Mouse (Mus musculus) embryonic facial prominence, embryonic 15.5 days (tissue): ENCODE measurements around the gene Cd47. TPM values are rescaled to one million over a fixed set of nuclear protein-coding genes. Genes with fewer than 3 reads are reported as not detected.
A peak's percentile ranks its signal among the peaks of the same experiment; 100 is the strongest.

Experiments
- ATAC-seq: fragments of 200-750 bp; cut with Nextera tagmentation; 2 replicates; pipeline ENCODE4 v1.8.0; 2017; ENCODE audit warnings: low read depth, moderate TSS enrichment; ENCODE audit not compliant: insufficient number of reproducible peaks, low FRiP score, low TSS enrichment
- H3K27ac ChIP-seq: fragments of 300-500 bp; sonication (generic); replicated peaks from 2 replicates; pipeline ENCODE4 v1.5.1; 2015; ENCODE audit warnings: mild to moderate bottlenecking, inconsistent platforms
- H3K27me3 ChIP-seq: fragments of 300-500 bp; sonication (generic); 2 replicates; pipeline ENCODE4 v1.6.1; 2015; ENCODE audit warnings: inconsistent platforms
- H3K36me3 ChIP-seq: fragments of 300-500 bp; sonication (generic); 2 replicates; pipeline ENCODE4 v1.6.1; 2015; ENCODE audit warnings: mild to moderate bottlenecking, inconsistent platforms
- H3K4me1 ChIP-seq: fragments of 300-500 bp; sonication (generic); 2 replicates; pipeline ENCODE4 v1.6.1; 2015; ENCODE audit warnings: inconsistent platforms
- H3K4me2 ChIP-seq: fragments of 300-500 bp; sonication (generic); replicated peaks from 2 replicates; pipeline ENCODE4 v1.6.1; 2015; ENCODE audit warnings: mild to moderate bottlenecking, inconsistent platforms
- H3K4me3 ChIP-seq: fragments of 300-500 bp; sonication (generic); replicated peaks from 2 replicates; pipeline ENCODE4 v1.5.1; 2015; ENCODE audit warnings: mild to moderate bottlenecking, inconsistent platforms
- H3K9ac ChIP-seq: fragments of 300-500 bp; sonication (generic); 2 replicates; pipeline ENCODE4 v1.6.1; 2015; ENCODE audit warnings: inconsistent platforms
- H3K9me3 ChIP-seq: fragments of 300-500 bp; sonication (generic); replicated peaks from 2 replicates; pipeline ENCODE4 v1.6.1; 2016; ENCODE audit warnings: inconsistent platforms
- WGBS: fragments of 180-500 bp; shearing (Covaris S2); methylation state at CpG from one replicate; pipeline ENCODE4 v1.1.7; 2015; 5-methylcytosine and 5-hydroxymethylcytosine counted together
- polyA plus RNA-seq: library from polyadenylated mRNA; unstranded; fragments of >200 nt; fragmentation: Nextera tagmentation; extraction: Ambion mirVana; gene quantifications from 2 replicates; pipeline ENCODE4 v1.2.1, GENCODE M21; 2015

Cd47 gene
- polyA plus RNA-seq, 1 experiment from 2014 or later = 109 TPM

DNA sequence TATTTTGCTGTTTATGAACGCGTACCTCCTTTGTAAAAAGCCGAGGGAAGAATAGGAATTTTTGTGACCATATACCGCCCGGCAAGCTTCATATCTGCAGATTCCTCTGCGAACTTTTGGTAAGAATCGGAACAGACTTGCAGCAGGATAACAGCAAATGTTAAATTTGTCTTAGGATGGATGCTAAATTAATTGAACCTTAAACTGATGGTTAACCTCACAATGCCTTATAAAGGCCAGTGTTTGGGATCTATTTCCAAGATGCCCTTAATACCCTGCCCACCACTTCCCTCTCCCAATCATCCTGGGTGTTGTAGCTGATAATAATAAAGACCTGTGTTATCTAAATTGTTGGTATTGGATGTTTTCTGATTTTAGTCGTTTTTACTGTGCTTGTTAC lies 56.3 kb downstream of the Cd47 start:
- 19% methylated on average over 8 of the region's 8 CpGs for WGBS
- H3K9me3 ChIP-seq = no peaks in the 10 kb centered on the region
- ATAC-seq = no peak
- H3K27me3 ChIP-seq = no peaks in the 10 kb centered on the region
- H3K9ac ChIP-seq = peak overlapping the region; percentile 87; the same call in 1 of the 2 replicates
- peak overlapping the region; percentile 87 for H3K4me3 ChIP-seq
- peaks cover 22% of the 10 kb centered on the region for H3K4me1 ChIP-seq
- 0 out of 2 replicates have a peak, but pooled peaks cover 2% of the 10 kb centered on the region for H3K36me3 ChIP-seq
- H3K4me2 ChIP-seq = peak overlapping the region; percentile 71
- H3K27ac ChIP-seq = no peak overlapping the region

DNA sequence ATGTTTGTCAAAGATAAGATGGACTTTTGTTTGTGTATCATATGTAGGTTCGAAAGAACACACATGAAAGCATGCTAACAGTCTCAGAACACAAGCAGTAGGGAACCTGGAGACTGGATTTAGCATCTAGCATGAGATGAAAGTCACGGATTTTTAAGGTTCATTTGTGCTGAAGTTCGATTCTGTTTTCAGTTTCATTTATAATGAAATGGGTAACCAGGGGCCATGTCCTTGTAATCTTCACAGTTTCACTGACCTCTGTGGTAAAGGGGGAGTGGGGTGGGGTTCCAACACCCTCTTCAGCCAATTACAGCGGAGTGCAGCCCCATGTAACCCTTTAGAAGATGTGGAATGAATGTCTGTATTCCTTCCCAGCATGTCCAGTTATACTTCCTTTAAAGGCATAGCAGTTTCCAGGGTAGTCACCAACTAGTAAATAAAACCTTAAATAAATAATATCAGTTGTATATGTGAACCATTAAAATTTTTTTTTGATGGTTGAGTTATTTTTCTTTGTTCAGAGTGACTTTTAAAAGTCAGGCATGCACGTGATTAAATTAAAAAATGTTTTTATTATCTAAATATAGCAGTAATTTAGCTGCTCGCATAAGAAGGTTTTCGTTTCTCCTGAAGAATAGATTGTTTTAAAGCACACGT lies 57.3 kb downstream of the Cd47 start:
- H3K27ac ChIP-seq = 0 out of 2 replicates have a peak overlapping the region, but pooled peaks have one; percentile 23

GRCm38 (mm10) chr16:49858161-49858906 lies 58.0 kb downstream of the Cd47 start:
- no peaks in the 10 kb centered on the region for H3K27me3 ChIP-seq
- ATAC-seq = no peak
- H3K9me3 ChIP-seq = no peaks in the 10 kb centered on the region
- 64% methylated on average over 9 of the region's 9 CpGs for WGBS
- peak overlapping the region; percentile 33 for H3K4me2 ChIP-seq
- 0 out of 2 replicates have a peak, but pooled peaks cover 5% of the 10 kb centered on the region for H3K36me3 ChIP-seq
- 0 out of 2 replicates have a peak overlapping the region, but pooled peaks have one; percentile 13 for H3K4me3 ChIP-seq
- peaks cover 22% of the 10 kb centered on the region for H3K4me1 ChIP-seq
- no peak overlapping the region for H3K9ac ChIP-seq
- H3K27ac ChIP-seq = 0 out of 2 replicates have a peak overlapping the region, but pooled peaks have one; percentile 23

More for the DNA sequence above, 57.3 kb downstream of the Cd47 start:
- H3K27me3 ChIP-seq = no peaks in the 10 kb centered on the region
- peaks cover 22% of the 10 kb centered on the region for H3K4me1 ChIP-seq
- H3K9me3 ChIP-seq = no peaks in the 10 kb centered on the region
- WGBS = 52% methylated on average over 8 of the region's 8 CpGs
- 0 out of 2 replicates have a peak, but pooled peaks cover 5% of the 10 kb centered on the region for H3K36me3 ChIP-seq
- peak overlapping the region; percentile 25 for H3K4me3 ChIP-seq
- H3K4me2 ChIP-seq = peak overlapping the region; percentile 39
- H3K9ac ChIP-seq = no peak overlapping the region
- ATAC-seq = no peak

- Histone ChIP-seq H3K27ac (no peak overlapping the region), H3K9me3 (no peaks in the 10 kb centered on the region), H3K9ac (no peak overlapping the region), H3K4me2 (peak overlapping the region; percentile 33), H3K27me3 (no peaks in the 10 kb centered on the region), H3K36me3 (0 out of 2 replicates have a peak, but pooled peaks cover 5% of the 10 kb centered on the region), H3K4me1 (peaks cover 22% of the 10 kb centered on the region), H3K4me3 (0 out of 2 replicates have a peak overlapping the region, but pooled peaks have one; percentile 13)
- WGBS = 84% methylated on average over 4 of the region's 4 CpGs
- no peak for ATAC-seq
Measured at GRCm38 (mm10) chr16:49858907-49859853, 58.8 kb downstream of the Cd47 start.

DNA sequence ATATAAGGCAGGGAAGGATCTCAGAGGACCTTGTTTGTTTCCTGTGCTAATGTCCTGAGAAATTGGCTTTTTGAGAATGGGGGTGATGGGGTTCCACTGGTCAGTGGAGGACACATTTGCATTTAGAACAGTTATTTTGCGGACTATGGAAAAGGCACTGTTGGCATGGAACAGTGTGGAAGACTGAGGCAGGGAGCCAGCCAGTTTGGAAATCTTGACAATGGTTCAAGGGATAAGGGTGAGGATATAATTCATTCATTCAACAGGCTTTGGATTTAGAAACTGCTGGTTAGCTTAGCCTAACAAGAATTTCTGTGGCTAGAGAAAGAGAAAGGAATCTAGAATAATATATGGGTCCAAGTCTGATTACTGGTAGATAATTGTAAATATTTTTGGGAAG lies 61.7 kb downstream of the Cd47 start:
- 0 out of 2 replicates have a peak, but pooled peaks cover 6% of the 10 kb centered on the region for H3K9me3 ChIP-seq
- H3K27ac ChIP-seq = no peak overlapping the region
- no peak for ATAC-seq
- peaks cover 16% of the 10 kb centered on the region for H3K4me1 ChIP-seq
- H3K9ac ChIP-seq = no peak overlapping the region
- 98% methylated on average over 1 of the region's 1 CpGs for WGBS
- H3K4me2 ChIP-seq = no peak overlapping the region
- H3K4me3 ChIP-seq = no peak overlapping the region
- H3K27me3 ChIP-seq = no peaks in the 10 kb centered on the region
- H3K36me3 ChIP-seq = 0 out of 2 replicates have a peak, but pooled peaks cover 5% of the 10 kb centered on the region

GRCm38 (mm10) chr16:49866617-49867016 lies 66.3 kb downstream of the Cd47 start:
- H3K27ac ChIP-seq = no peak overlapping the region
- H3K4me3 ChIP-seq = no peak overlapping the region

GRCm38 (mm10) chr16:49868278-49868677 lies 67.9 kb downstream of the Cd47 start:
- H3K4me1 ChIP-seq = no peaks in the 10 kb centered on the region
- H3K27ac ChIP-seq = no peak overlapping the region
- no peak for ATAC-seq
- no peak overlapping the region for H3K4me2 ChIP-seq
- no peak overlapping the region for H3K4me3 ChIP-seq
- H3K36me3 ChIP-seq = peaks cover 26% of the 10 kb centered on the region
- no peaks in the 10 kb centered on the region for H3K27me3 ChIP-seq
- 85% methylated on average over 1 of the region's 1 CpGs for WGBS
- H3K9ac ChIP-seq = no peak overlapping the region
- H3K9me3 ChIP-seq = 0 out of 2 replicates have a peak, but pooled peaks cover 6% of the 10 kb centered on the region

More at GRCm38 (mm10) chr16:49866617-49867016, 66.3 kb downstream of the Cd47 start:
- no peaks in the 10 kb centered on the region for H3K27me3 ChIP-seq
- no peak overlapping the region for H3K4me2 ChIP-seq
- H3K9ac ChIP-seq = no peak overlapping the region
- no peaks in the 10 kb centered on the region for H3K4me1 ChIP-seq
- 82% methylated on average over 2 of the region's 2 CpGs for WGBS
- ATAC-seq = no peak
- peaks cover 29% of the 10 kb centered on the region for H3K36me3 ChIP-seq
- H3K9me3 ChIP-seq = 0 out of 2 replicates have a peak, but pooled peaks cover 6% of the 10 kb centered on the region

DNA sequence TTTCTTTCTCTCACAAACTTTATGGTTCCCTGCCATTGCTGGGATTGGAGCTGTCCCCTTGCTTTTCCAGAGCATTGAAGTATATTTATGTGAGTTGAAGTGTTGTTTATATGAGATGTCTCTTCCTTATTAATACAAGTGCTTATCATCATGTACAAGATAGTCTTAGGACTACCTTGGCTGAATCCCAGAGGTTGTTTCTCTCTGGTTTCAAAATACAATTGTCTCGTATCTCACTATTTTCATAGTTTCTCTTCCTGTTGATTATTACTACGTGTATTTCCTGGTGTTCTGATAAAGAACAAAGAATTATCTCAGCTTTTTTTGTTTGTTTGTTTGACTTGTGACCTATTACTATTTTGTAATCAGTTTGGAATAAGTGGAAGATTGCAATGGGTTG lies 73.6 kb downstream of the Cd47 start:
- H3K36me3 ChIP-seq = peaks cover 13% of the 10 kb centered on the region
- WGBS = 85% methylated on average over 2 of the region's 2 CpGs
- H3K4me2 ChIP-seq = no peak overlapping the region
- H3K4me3 ChIP-seq = no peak overlapping the region
- H3K27ac ChIP-seq = no peak overlapping the region
- no peak for ATAC-seq
- no peaks in the 10 kb centered on the region for H3K27me3 ChIP-seq
- H3K9ac ChIP-seq = no peak overlapping the region
- no peaks in the 10 kb centered on the region for H3K9me3 ChIP-seq
- H3K4me1 ChIP-seq = no peaks in the 10 kb centered on the region

- Histone ChIP-seq H3K36me3 (peaks cover 7% of the 10 kb centered on the region), H3K27me3 (no peaks in the 10 kb centered on the region), H3K4me3 (no peak overlapping the region), H3K4me1 (no peaks in the 10 kb centered on the region), H3K27ac (no peak overlapping the region), H3K9me3 (no peaks in the 10 kb centered on the region), H3K4me2 (no peak overlapping the region), H3K9ac (no peak overlapping the region)
- 89% methylated on average over 1 of the region's 1 CpGs for WGBS
- no peak for ATAC-seq
Measured at GRCm38 (mm10) chr16:49874546-49874945, 74.2 kb downstream of the Cd47 start.

GRCm38 (mm10) chr16:49876291-49877030 lies 76.1 kb downstream of the Cd47 start:
- Histone ChIP-seq H3K27me3 (no peaks in the 10 kb centered on the region), H3K4me2 (no peak overlapping the region), H3K4me1 (no peaks in the 10 kb centered on the region), H3K27ac (no peak overlapping the region), H3K36me3 (no peaks in the 10 kb centered on the region), H3K9me3 (no peaks in the 10 kb centered on the region), H3K4me3 (no peak overlapping the region), H3K9ac (no peak overlapping the region)
- 84% methylated on average over 9 of the region's 9 CpGs for WGBS
- ATAC-seq = no peak
